9 mouse cellular contexts compared by ENCODE assay signal in the genomic region with DNA sequence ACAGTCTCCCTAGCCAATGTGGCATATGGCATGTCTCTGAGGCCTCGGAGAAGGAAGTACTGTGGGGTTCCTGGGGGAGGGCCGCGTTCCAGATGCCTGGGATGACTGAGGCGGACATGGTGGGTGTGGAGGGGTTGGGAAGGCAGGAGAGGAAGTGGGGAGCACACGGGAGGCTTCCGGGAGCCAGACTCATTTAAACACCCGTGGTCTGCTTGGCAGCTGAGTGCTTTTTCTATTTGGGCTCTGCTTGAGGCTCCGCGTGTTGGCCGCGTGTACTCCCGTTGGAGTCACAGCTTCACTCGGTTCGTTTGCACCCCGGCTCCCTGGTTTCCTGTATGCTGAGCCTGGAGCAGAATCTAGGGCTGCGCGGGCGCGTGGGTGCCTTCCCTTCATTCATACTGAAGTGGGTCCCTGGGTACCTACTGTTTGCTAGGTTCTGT. TPM values are rescaled to one million over a fixed set of nuclear protein-coding genes. Genes with fewer than 3 reads are reported as not detected.
DNase-seq lines count a peak whose midpoint lies in the region; ATAC-seq lines count a peak whose summit lies in the region.
"Had no signal": no experiment of that assay in that cellular context is flagged by ENCODE, and none has a peak within 500 bp of the region (broad histone marks: within the 10 kb centered on the region; RNA-seq: fewer than 3 reads in every experiment).

No protein-coding gene starts in this region.

- no peak overlapping the region for H3K4me2 ChIP-seq in kidney, embryonic 16.5 days (replicated peaks; ENCODE audit: low read depth, low read length)
- H3K4me2 ChIP-seq in embryonic facial prominence, embryonic 12.5 days (replicated peaks), result no peak overlapping the region
- no peak overlapping the region for H3K4me2 ChIP-seq in intestine, embryonic 16.5 days (ENCODE audit: low read depth, low read length)

- H3K9me3 ChIP-seq in kidney, embryonic 16.5 days (ENCODE audit: low read length), result no peaks in the 10 kb centered on the region
- no peaks in the 10 kb centered on the region for H3K9me3 ChIP-seq in embryonic facial prominence, embryonic 12.5 days
- H3K9me3 ChIP-seq in intestine, embryonic 16.5 days (ENCODE audit: control insufficient read depth, low read length), result no peaks in the 10 kb centered on the region

- 0 out of 2 replicates have a peak overlapping the region, but pooled peaks have one; percentile 14 for H3K9ac ChIP-seq in kidney, embryonic 16.5 days (replicated peaks; ENCODE audit: low read length)
- no peak overlapping the region for H3K9ac ChIP-seq in embryonic facial prominence, embryonic 12.5 days
- peak overlapping the region; percentile 50 for H3K9ac ChIP-seq in intestine, embryonic 16.5 days (ENCODE audit: low read depth, low read length)

- no peaks in the 10 kb centered on the region for H3K36me3 ChIP-seq in kidney, embryonic 16.5 days (ENCODE audit: insufficient read depth, low read length)
- H3K36me3 ChIP-seq in embryonic facial prominence, embryonic 12.5 days, result no peaks in the 10 kb centered on the region
- no peaks in the 10 kb centered on the region for H3K36me3 ChIP-seq in intestine, embryonic 16.5 days (ENCODE audit: control insufficient read depth, insufficient read depth, low read length)

- DNase-seq in kidney, adult 9 months, result no peak
- DNase-seq in brain, adult 2 months (ENCODE audit: low read depth, low spot score), result peak; percentile 80
- DNase-seq in adrenal gland, adult 2 months, result no peak
- no peak for DNase-seq in embryo, embryonic 11 days
- DNase-seq in layer of hippocampus, adult 8-10 months (ENCODE audit: low spot score in 2 of 2), result no peak

- H3K4me3 ChIP-seq in kidney, embryonic 16.5 days (ENCODE audit: low read length), result no peak overlapping the region
- H3K4me3 ChIP-seq in embryonic facial prominence, embryonic 12.5 days, result no peak overlapping the region
- no peak overlapping the region for H3K4me3 ChIP-seq in intestine, embryonic 16.5 days (ENCODE audit: low read length)

- ATAC-seq in kidney, embryonic 16.5 days (ENCODE audit: low FRiP score, low TSS enrichment), result no peak
- no peak for ATAC-seq in embryonic facial prominence, embryonic 12.5 days (ENCODE audit: insufficient number of reproducible peaks, insufficient read depth, low FRiP score, low TSS enrichment)
- ATAC-seq in intestine, embryonic 16.5 days, result no peak
- ATAC-seq: inflammation-experienced regulatory T-cells, adult 6 months had no signal

- H3K4me1 ChIP-seq in kidney, embryonic 16.5 days (ENCODE audit: insufficient read depth, low read length), result peaks cover 67% of the 10 kb centered on the region
- H3K4me1 ChIP-seq in embryonic facial prominence, embryonic 12.5 days, result peaks cover 81% of the 10 kb centered on the region
- H3K4me1 ChIP-seq in intestine, embryonic 16.5 days (ENCODE audit: control insufficient read depth, insufficient read depth, low read length), result peaks cover 39% of the 10 kb centered on the region

- no peaks in the 10 kb centered on the region for H3K27me3 ChIP-seq in kidney, embryonic 16.5 days (ENCODE audit: insufficient read depth, low read length)
- H3K27me3 ChIP-seq in embryonic facial prominence, embryonic 12.5 days, result no peaks in the 10 kb centered on the region
- H3K27me3 ChIP-seq in intestine, embryonic 16.5 days (replicated peaks; ENCODE audit: control insufficient read depth, insufficient read depth, low read length), result no peaks in the 10 kb centered on the region

- 42% methylated on average over 19 of the region's 19 CpGs for WGBS in kidney, embryonic 16.5 days
- WGBS in embryonic facial prominence, embryonic 12.5 days, result 56% methylated on average over 19 of the region's 19 CpGs
- 50% methylated on average over 19 of the region's 19 CpGs for WGBS in intestine, embryonic 16.5 days

- no peak overlapping the region for H3K27ac ChIP-seq in kidney, embryonic 16.5 days (ENCODE audit: low read length)
- peak overlapping the region; percentile 74 for H3K27ac ChIP-seq in embryonic facial prominence, embryonic 12.5 days
- peak overlapping the region; percentile 38; the same call in 1 of the 2 replicates for H3K27ac ChIP-seq in intestine, embryonic 16.5 days (ENCODE audit: low read length)

RNA-seq across cellular contexts. Expression of gene Gse1, which starts 40.3 kb away (rescaled TPM):
- polyA plus RNA-seq in kidney, embryonic 16.5 days (2015; fragmentation: Nextera tagmentation; extraction: Ambion mirVana), result 6.7 and 7.9 TPM in 2 replicates
- 10.6 and 12.3 TPM in 2 replicates for polyA plus RNA-seq in embryonic facial prominence, embryonic 12.5 days (2016; fragmentation: Nextera tagmentation; extraction: Ambion mirVana)
- polyA plus RNA-seq in intestine, embryonic 16.5 days (2015; fragmentation: Nextera tagmentation; extraction: Ambion mirVana), result 7.3 and 8.3 TPM in 2 replicates
- 10 to 100 TPM; 27.1 to 28.7 TPM for total RNA-seq in adrenal gland, adult 2 months (2021)
- polyA plus RNA-seq in adrenal gland, adult 2 months (2012; rRNA removed), result 42.1 and 46.3 TPM in 2 replicates
- total RNA-seq in layer of hippocampus, adult 8-10 months (2022), result 100 to 1,000 TPM; 114 to 136 (median 127) TPM
